Mouse (Mus musculus) neural tube, embryonic 15.5 days (tissue): ENCODE measurements around the gene Paxip1. TPM values are rescaled to one million over a fixed set of nuclear protein-coding genes. Genes with fewer than 3 reads are reported as not detected.

Experiments
- ATAC-seq: fragments of 200-750 bp; cut with Nextera tagmentation; 2 replicates; pipeline ENCODE4 v1.8.0; 2017; ENCODE audit warnings: mild to moderate bottlenecking, moderate TSS enrichment, moderate library complexity; ENCODE audit not compliant: low FRiP score
- H3K27ac ChIP-seq: fragments of 300-500 bp; sonication (generic); replicated peaks from 2 replicates; pipeline ENCODE4 v1.5.1; 2015; ENCODE audit warnings: mild to moderate bottlenecking, inconsistent platforms
- H3K27me3 ChIP-seq: fragments of 300-500 bp; sonication (generic); replicated peaks from 2 replicates; pipeline ENCODE4 v1.6.1; 2015; ENCODE audit warnings: inconsistent platforms
- H3K36me3 ChIP-seq: fragments of 300-500 bp; sonication (generic); 2 replicates; pipeline ENCODE4 v1.6.1; 2015; ENCODE audit warnings: inconsistent platforms
- H3K4me1 ChIP-seq: fragments of 300-500 bp; sonication (generic); 2 replicates; pipeline ENCODE4 v1.6.1; 2015; ENCODE audit warnings: inconsistent platforms
- H3K4me2 ChIP-seq: fragments of 300-500 bp; sonication (generic); 2 replicates; pipeline ENCODE4 v1.6.1; 2015; ENCODE audit warnings: inconsistent platforms, mild to moderate bottlenecking, moderate library complexity
- H3K4me3 ChIP-seq: fragments of 300-500 bp; sonication (generic); replicated peaks from 2 replicates; pipeline ENCODE4 v1.5.1; 2015; ENCODE audit warnings: mild to moderate bottlenecking, inconsistent platforms
- H3K9ac ChIP-seq: fragments of 300-500 bp; sonication (generic); replicated peaks from 2 replicates; pipeline ENCODE4 v1.6.1; 2015; ENCODE audit warnings: mild to moderate bottlenecking, inconsistent platforms
- H3K9me3 ChIP-seq: fragments of 300-500 bp; sonication (generic); replicated peaks from 2 replicates; pipeline ENCODE4 v1.6.1; 2016; ENCODE audit warnings: inconsistent platforms
- WGBS: fragments of 180-500 bp; shearing (Covaris S2); methylation state at CpG from one replicate; pipeline ENCODE4 v1.1.7; 2015; ENCODE audit warnings: mixed read lengths; 5-methylcytosine and 5-hydroxymethylcytosine counted together
- polyA plus RNA-seq: library from polyadenylated mRNA; unstranded; fragments of >200 nt; fragmentation: Nextera tagmentation; extraction: Ambion mirVana; gene quantifications from 2 replicates; pipeline ENCODE4 v1.2.1, GENCODE M21; 2015

Gene Paxip1
- polyA plus RNA-seq, 1 experiment from 2014 or later, result 27.5 TPM

DNA sequence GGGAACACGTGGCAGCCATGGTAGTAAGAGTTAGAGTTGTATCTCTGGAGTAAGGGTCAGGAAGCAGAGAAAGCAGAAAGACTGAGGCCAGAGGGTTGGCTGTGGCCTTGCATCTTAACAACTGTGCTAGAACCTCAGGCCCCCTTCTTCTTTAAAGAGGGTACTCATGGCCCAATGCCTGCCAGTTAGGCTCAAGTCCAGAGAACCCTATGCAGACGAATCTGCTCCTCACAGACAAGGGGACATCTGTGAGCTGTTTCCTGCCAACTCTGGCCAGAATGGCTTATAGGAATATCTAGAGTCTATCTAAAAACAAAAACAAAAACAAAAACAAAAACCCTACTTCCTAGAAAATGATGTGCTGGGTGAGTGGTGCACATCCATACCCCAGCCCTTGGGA, 72.2 kb downstream of the Paxip1 start:
- Histone ChIP-seq H3K4me1 (no peaks in the 10 kb centered on the region), H3K27ac (no peak overlapping the region), H3K4me3 (no peak overlapping the region), H3K4me2 (no peak overlapping the region), H3K9ac (no peak overlapping the region), H3K27me3 (no peaks in the 10 kb centered on the region), H3K36me3 (peaks cover 46% of the 10 kb centered on the region), H3K9me3 (no peaks in the 10 kb centered on the region)
- ATAC-seq, result no peak
- WGBS, result 67% methylated on average over 2 of the region's 2 CpGs

DNA sequence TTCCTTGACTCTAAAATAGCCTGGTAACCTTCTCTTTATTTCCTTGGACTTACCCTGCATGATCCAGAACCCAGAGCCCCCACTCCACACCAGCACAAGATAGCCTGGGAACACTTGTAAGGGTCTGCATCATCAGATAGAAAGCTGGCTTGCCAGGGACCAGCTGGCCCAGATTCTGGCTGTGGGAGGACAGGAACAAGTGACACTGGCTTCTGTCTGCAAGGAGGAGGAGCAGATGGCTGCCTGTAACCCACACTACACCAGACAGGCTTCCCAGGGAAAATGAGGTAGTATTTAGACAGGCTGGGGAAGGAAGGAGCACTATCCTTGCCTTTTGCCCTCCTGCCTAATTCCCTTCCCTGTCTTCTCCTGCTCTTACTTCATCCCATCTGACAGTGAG, 74.2 kb downstream of the Paxip1 start:
- no peak for ATAC-seq
- peaks cover 37% of the 10 kb centered on the region for H3K36me3 ChIP-seq

DNA sequence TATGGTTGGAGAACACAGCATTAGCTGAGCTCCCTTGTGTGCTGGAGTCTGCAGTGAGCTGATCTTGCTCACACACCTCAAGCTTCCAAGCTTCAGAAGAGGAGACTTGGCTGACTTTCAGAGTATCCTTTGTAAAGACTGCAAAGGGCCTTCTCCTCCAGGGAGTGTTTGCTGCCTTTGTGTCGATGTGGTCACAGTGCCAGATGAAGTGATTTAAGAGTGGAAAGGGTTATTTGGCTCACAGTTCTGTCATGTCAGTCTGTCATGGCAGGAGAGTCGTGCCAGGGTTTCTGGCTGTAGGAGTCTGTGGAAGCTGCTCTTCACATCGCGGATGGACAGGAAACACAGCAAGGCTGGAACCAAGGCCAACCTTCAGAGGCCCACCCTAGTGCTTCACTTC, 75.5 kb downstream of the Paxip1 start:
- WGBS, result 87% methylated on average over 4 of the region's 4 CpGs

More for the DNA sequence above, 74.2 kb downstream of the Paxip1 start:
- Histone ChIP-seq H3K27me3 (no peaks in the 10 kb centered on the region), H3K27ac (no peak overlapping the region), H3K4me2 (no peak overlapping the region), H3K9me3 (no peaks in the 10 kb centered on the region), H3K4me3 (no peak overlapping the region), H3K9ac (no peak overlapping the region), H3K4me1 (no peaks in the 10 kb centered on the region)

DNA sequence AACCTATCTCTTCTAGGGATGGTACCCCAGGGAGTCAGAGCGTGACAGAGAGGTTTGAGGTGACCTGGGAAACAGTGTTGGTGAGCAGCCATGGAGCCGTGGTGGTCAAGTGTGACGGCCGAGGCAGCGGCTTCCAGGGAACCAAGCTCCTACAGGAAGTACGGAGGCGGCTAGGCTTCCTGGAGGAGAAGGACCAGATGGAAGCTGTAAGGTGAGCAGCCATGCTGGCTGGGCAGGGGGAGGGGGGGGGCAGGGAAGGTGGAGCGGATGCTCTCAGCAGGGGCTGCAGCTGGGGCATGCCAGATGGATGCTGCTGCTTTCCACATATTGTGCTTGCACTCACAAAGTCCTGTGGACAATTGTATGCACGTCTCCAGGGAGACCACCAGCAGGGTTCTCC, 77.1 kb downstream of the Paxip1 start:
- Histone ChIP-seq H3K27ac (no peak overlapping the region), H3K4me1 (no peaks in the 10 kb centered on the region), H3K4me2 (no peak overlapping the region), H3K9me3 (no peaks in the 10 kb centered on the region), H3K27me3 (no peaks in the 10 kb centered on the region), H3K36me3 (peaks cover 55% of the 10 kb centered on the region), H3K9ac (no peak overlapping the region), H3K4me3 (no peak overlapping the region)
- no peak for ATAC-seq
- 59% methylated on average over 9 of the region's 9 CpGs for WGBS

More for the DNA sequence above, 75.5 kb downstream of the Paxip1 start:
- Histone ChIP-seq H3K9me3 (no peaks in the 10 kb centered on the region), H3K4me1 (no peaks in the 10 kb centered on the region), H3K4me3 (no peak overlapping the region), H3K27ac (no peak overlapping the region), H3K9ac (no peak overlapping the region), H3K4me2 (no peak overlapping the region), H3K36me3 (peaks cover 43% of the 10 kb centered on the region), H3K27me3 (no peaks in the 10 kb centered on the region)
- no peak for ATAC-seq

DNA sequence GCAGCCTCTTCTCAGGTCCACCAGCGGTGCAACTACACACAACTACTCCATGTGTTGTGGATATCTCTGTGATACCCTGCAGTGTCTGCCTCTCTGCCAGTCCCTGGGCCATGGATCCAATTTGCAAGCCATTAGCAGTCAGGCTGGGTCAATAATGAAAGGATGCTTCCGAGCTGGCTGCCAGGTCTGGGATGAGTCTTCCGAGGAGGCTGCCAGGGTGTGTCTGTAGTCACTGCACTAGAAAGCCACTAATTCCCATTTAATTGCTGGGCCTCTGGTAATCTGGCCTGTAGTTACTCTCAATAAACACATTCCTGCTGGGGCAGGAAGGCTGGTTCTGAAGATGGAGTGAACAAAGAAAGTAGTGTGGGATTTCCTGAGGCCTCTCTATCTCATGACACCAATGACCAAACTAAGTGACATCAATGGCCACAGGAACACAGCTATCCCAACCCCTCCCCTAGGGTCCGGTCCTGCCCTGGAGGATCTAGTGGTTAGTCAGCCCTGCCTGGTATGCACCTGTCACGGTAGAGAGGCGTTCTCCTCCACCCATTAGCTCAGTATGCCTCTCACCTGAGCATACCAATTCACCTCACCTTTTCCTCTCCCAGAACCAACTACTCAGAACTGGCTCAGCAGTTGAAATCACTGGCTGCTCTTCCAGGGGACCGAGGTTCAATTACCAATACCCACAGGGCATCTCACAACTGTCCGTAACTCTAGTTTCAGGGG, 79.9 kb downstream of the Paxip1 start:
- H3K4me1 ChIP-seq, result peaks cover 3% of the 10 kb centered on the region; the same call in 1 of the 2 replicates
- ATAC-seq, result no peak
- 44% methylated on average over 8 of the region's 8 CpGs for WGBS

DNA sequence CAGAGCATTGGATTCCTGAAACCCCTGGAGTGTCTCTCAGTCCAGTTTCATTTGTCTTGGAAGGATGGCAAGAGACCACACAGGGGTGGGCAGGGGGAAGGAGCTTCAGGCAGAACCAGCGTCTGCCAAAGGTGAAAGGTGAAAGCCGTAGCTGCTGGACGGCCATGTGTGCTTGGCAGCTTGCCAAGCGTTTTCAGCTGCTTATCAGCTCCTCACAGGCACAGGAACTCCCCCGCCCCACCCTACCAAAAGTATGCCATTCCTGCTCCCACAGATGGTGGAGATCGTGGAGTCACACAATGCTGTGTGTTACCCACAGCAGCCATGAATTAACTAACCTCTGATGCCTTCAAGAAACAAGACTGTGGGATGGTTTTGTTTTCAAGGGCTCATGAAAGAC, 83.3 kb downstream of the Paxip1 start:
- H3K9me3 ChIP-seq, result no peaks in the 10 kb centered on the region
- H3K4me3 ChIP-seq, result no peak overlapping the region

More for the DNA sequence above, 79.9 kb downstream of the Paxip1 start:
- Histone ChIP-seq H3K4me3 (no peak overlapping the region), H3K27me3 (no peaks in the 10 kb centered on the region), H3K27ac (no peak overlapping the region), H3K9me3 (no peaks in the 10 kb centered on the region), H3K4me2 (no peak overlapping the region), H3K36me3 (peaks cover 38% of the 10 kb centered on the region), H3K9ac (no peak overlapping the region)

DNA sequence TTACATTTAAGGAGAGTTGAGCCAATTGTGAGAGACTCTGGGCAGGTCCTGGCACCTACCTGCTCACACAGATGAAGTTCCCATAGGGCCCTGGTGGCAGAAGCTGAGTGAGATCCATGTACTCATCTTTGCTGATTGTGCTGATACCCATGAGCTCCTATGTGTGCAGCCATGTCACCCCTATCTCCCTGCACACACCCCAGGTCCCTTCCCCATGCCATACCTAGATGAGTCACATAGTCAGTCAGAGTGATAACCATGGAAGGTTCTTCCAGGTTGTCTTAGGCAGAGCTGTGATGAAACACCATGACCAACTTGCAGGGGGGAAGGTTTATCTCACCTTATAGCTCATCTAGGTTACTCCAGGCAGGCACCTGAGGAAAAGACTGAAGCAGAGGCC, 84.2 kb downstream of the Paxip1 start:
- H3K4me3 ChIP-seq, result no peak overlapping the region
- no peak for ATAC-seq
- H3K27me3 ChIP-seq, result no peaks in the 10 kb centered on the region
- H3K9ac ChIP-seq, result no peak overlapping the region
- no peak overlapping the region for H3K4me2 ChIP-seq
- peaks cover 28% of the 10 kb centered on the region for H3K36me3 ChIP-seq
- no peaks in the 10 kb centered on the region for H3K9me3 ChIP-seq
- no peak overlapping the region for H3K27ac ChIP-seq
- H3K4me1 ChIP-seq, result peaks cover 6% of the 10 kb centered on the region; the same call in 1 of the 2 replicates

More for the DNA sequence above, 83.3 kb downstream of the Paxip1 start:
- Histone ChIP-seq H3K27me3 (no peaks in the 10 kb centered on the region), H3K4me2 (no peak overlapping the region), H3K4me1 (peaks cover 6% of the 10 kb centered on the region; the same call in 1 of the 2 replicates), H3K36me3 (peaks cover 29% of the 10 kb centered on the region), H3K9ac (no peak overlapping the region), H3K27ac (no peak overlapping the region)
- no peak for ATAC-seq
- WGBS, result 42% methylated on average over 6 of the region's 6 CpGs

DNA sequence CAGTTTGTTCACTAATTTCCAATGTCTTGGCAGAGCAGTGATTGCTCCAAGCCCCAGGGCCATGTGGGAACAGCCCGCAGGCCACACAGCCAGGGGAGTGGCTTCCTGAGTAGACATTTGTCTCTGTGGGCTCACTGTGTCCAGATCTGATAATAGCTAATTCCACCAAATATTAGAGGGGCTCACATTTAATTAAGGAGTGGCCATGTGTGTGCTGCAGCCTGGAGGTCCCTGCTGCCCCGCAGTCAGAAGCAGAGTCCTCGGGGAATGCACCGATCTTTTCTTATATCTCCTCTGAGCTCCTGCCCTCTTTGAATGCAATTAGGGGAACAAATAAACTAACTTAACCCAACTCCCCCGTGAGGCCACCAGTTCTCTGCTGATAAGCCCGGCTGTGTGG, 84.9 kb downstream of the Paxip1 start:
- peaks cover 22% of the 10 kb centered on the region for H3K36me3 ChIP-seq
- no peak overlapping the region for H3K4me3 ChIP-seq
- no peak for ATAC-seq
- H3K9me3 ChIP-seq, result no peaks in the 10 kb centered on the region
- WGBS, result 44% methylated on average over 6 of the region's 6 CpGs
- H3K27me3 ChIP-seq, result no peaks in the 10 kb centered on the region
- H3K4me2 ChIP-seq, result no peak overlapping the region
- H3K4me1 ChIP-seq, result peaks cover 6% of the 10 kb centered on the region; the same call in 1 of the 2 replicates
- no peak overlapping the region for H3K27ac ChIP-seq
- no peak overlapping the region for H3K9ac ChIP-seq

DNA sequence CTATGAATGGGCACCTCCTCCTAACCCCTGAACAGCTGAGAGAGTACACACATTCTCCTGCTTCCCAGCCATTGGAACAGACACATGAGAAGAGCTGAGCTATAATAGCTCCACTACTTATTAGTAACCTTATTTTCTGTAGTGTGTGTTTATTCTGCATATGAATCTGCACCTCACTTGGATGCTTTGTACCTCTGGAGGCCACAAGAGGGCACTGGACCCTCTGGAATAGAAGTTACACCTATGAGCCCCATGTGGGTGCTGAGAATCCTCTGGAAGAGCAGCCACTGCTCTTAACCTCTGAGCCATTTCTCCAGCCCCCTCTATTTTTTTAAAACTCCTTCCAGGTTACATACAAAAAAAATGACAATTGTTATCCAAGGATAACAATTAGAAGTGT, 86.5 kb downstream of the Paxip1 start:
- H3K4me3 ChIP-seq, result no peak overlapping the region
- H3K27me3 ChIP-seq, result no peaks in the 10 kb centered on the region
- H3K4me2 ChIP-seq, result no peak overlapping the region
- H3K4me1 ChIP-seq, result peaks cover 6% of the 10 kb centered on the region; the same call in 1 of the 2 replicates
- H3K27ac ChIP-seq, result no peak overlapping the region
- H3K36me3 ChIP-seq, result peaks cover 16% of the 10 kb centered on the region
- no peak for ATAC-seq
- H3K9me3 ChIP-seq, result no peaks in the 10 kb centered on the region
- H3K9ac ChIP-seq, result no peak overlapping the region

DNA sequence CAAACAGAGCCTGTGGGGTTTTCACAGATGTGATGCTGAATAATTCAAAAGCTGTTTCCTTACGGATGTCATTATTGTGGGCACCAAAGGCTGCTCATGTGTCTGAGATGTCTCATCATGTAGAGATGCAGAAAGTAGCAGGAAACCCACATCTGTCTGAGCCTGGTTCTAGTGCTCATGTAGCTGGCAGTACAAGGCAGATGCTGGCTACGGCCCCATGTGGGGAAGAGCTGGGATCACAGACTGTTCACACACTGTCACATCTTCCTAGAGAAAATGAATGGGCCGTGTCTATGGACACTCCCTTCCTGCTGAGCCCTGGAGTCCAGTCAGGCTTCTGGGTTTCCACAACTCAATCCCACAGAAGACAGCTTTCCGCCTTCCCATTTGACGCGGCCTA, 89.0 kb downstream of the Paxip1 start:
- ATAC-seq, result no peak; the same call in 1 of the 2 replicates
- H3K9me3 ChIP-seq, result no peaks in the 10 kb centered on the region
- no peak overlapping the region for H3K27ac ChIP-seq
- 0 out of 2 replicates have a peak, but pooled peaks cover 9% of the 10 kb centered on the region for H3K36me3 ChIP-seq
- H3K27me3 ChIP-seq, result no peaks in the 10 kb centered on the region
- H3K4me1 ChIP-seq, result peaks cover 3% of the 10 kb centered on the region; the same call in 1 of the 2 replicates
- no peak overlapping the region for H3K4me3 ChIP-seq
- H3K9ac ChIP-seq, result no peak overlapping the region
- 75% methylated on average over 6 of the region's 6 CpGs for WGBS
- no peak overlapping the region for H3K4me2 ChIP-seq
